Mouse (Mus musculus): ENCODE results near the gene Abhd17b. TPM values are rescaled to one million over a fixed set of nuclear protein-coding genes. Genes with fewer than 3 reads are reported as not detected.

The Abhd17b gene
- polyA plus RNA-seq, 1 experiment from 2014 or later = 51.7 TPM

GRCm38 (mm10) chr19:21660734-21661133 lies 7.7 kb downstream of the Abhd17b start:
- 0 out of 2 replicates have a peak, but pooled peaks cover 1% of the 10 kb centered on the region for H3K4me1 ChIP-seq
- no peak overlapping the region for H3K4me3 ChIP-seq
- no peaks in the 10 kb centered on the region for H3K9me3 ChIP-seq
- no peaks in the 10 kb centered on the region for H3K36me3 ChIP-seq
- H3K4me2 ChIP-seq (replicated peaks) = no peak overlapping the region
- H3K27ac ChIP-seq (replicated peaks) = no peak overlapping the region
- no peak overlapping the region for H3K9ac ChIP-seq (replicated peaks)
- ATAC-seq (ENCODE audit: low FRiP score, low read depth) = no peak
- no peaks in the 10 kb centered on the region for H3K27me3 ChIP-seq
- 98% methylated on average over 1 of the region's 1 CpGs for WGBS

- no peak for ATAC-seq (ENCODE audit: low FRiP score, low read depth)
- Histone ChIP-seq H3K4me2 (replicated peaks) (no peak overlapping the region), H3K27me3 (no peaks in the 10 kb centered on the region), H3K9me3 (no peaks in the 10 kb centered on the region), H3K27ac (replicated peaks) (no peak overlapping the region), H3K9ac (replicated peaks) (no peak overlapping the region), H3K4me1 (no peaks in the 10 kb centered on the region), H3K4me3 (no peak overlapping the region), H3K36me3 (no peaks in the 10 kb centered on the region)
- WGBS = 88% methylated on average over 4 of the region's 4 CpGs
Observed at GRCm38 (mm10) chr19:21663756-21664456, 10.9 kb downstream of the Abhd17b start.

- Histone ChIP-seq H3K27me3 (no peaks in the 10 kb centered on the region), H3K27ac (replicated peaks) (no peak overlapping the region), H3K9ac (replicated peaks) (no peak overlapping the region), H3K4me2 (replicated peaks) (no peak overlapping the region), H3K36me3 (no peaks in the 10 kb centered on the region; the same call in 1 of the 2 replicates), H3K4me3 (no peak overlapping the region), H3K9me3 (peaks cover 3% of the 10 kb centered on the region; the same call in 1 of the 2 replicates), H3K4me1 (no peaks in the 10 kb centered on the region)
- WGBS = 88% methylated on average over 4 of the region's 4 CpGs
- ATAC-seq (ENCODE audit: low FRiP score, low read depth) = no peak
Observed at GRCm38 (mm10) chr19:21669650-21670049, 16.7 kb downstream of the Abhd17b start.

GRCm38 (mm10) chr19:21674354-21675096 lies 21.5 kb downstream of the Abhd17b start:
- Histone ChIP-seq H3K27me3 (no peaks in the 10 kb centered on the region), H3K9me3 (peaks cover 12% of the 10 kb centered on the region; the same call in 1 of the 2 replicates), H3K4me1 (no peaks in the 10 kb centered on the region), H3K4me2 (replicated peaks) (no peak overlapping the region), H3K4me3 (no peak overlapping the region), H3K36me3 (peaks cover 7% of the 10 kb centered on the region), H3K9ac (replicated peaks) (no peak overlapping the region), H3K27ac (replicated peaks) (no peak overlapping the region)
- WGBS = 97% methylated on average over 17 of the region's 17 CpGs
- no peak for ATAC-seq (ENCODE audit: low FRiP score, low read depth)

GRCm38 (mm10) chr19:21680091-21680490 lies 27.1 kb downstream of the Abhd17b start:
- WGBS = over 99% methylated on average over 3 of the region's 3 CpGs
- no peak overlapping the region for H3K9ac ChIP-seq (replicated peaks)
- ATAC-seq (ENCODE audit: low FRiP score, low read depth) = no peak

GRCm38 (mm10) chr19:21680986-21681385 lies 28.0 kb downstream of the Abhd17b start:
- ATAC-seq (ENCODE audit: low FRiP score, low read depth) = no peak
- Histone ChIP-seq H3K27ac (replicated peaks) (no peak overlapping the region), H3K4me3 (no peak overlapping the region), H3K9me3 (no peaks in the 10 kb centered on the region), H3K4me2 (replicated peaks) (no peak overlapping the region), H3K9ac (replicated peaks) (no peak overlapping the region), H3K27me3 (no peaks in the 10 kb centered on the region), H3K36me3 (peaks cover 29% of the 10 kb centered on the region), H3K4me1 (no peaks in the 10 kb centered on the region)
- WGBS = 96% methylated on average over 10 of the region's 10 CpGs

More at GRCm38 (mm10) chr19:21680091-21680490, 27.1 kb downstream of the Abhd17b start:
- H3K4me3 ChIP-seq = no peak overlapping the region
- H3K4me2 ChIP-seq (replicated peaks) = no peak overlapping the region
- H3K27me3 ChIP-seq = no peaks in the 10 kb centered on the region
- peaks cover 24% of the 10 kb centered on the region for H3K36me3 ChIP-seq
- peaks cover 5% of the 10 kb centered on the region; the same call in 1 of the 2 replicates for H3K9me3 ChIP-seq
- H3K4me1 ChIP-seq = no peaks in the 10 kb centered on the region
- H3K27ac ChIP-seq (replicated peaks) = no peak overlapping the region

GRCm38 (mm10) chr19:21713260-21714031 lies 60.5 kb downstream of the Abhd17b start:
- ATAC-seq (ENCODE audit: low FRiP score, low read depth) = no peak

GRCm38 (mm10) chr19:21714278-21714883 lies 61.4 kb downstream of the Abhd17b start:
- no peak for ATAC-seq (ENCODE audit: low FRiP score, low read depth)
- Histone ChIP-seq H3K36me3 (no peaks in the 10 kb centered on the region), H3K9ac (replicated peaks) (no peak overlapping the region), H3K27me3 (no peaks in the 10 kb centered on the region), H3K4me2 (replicated peaks) (no peak overlapping the region), H3K4me1 (no peaks in the 10 kb centered on the region), H3K9me3 (no peaks in the 10 kb centered on the region), H3K27ac (replicated peaks) (no peak overlapping the region), H3K4me3 (no peak overlapping the region)
- WGBS = 86% methylated on average over 10 of the region's 10 CpGs

More at GRCm38 (mm10) chr19:21713260-21714031, 60.5 kb downstream of the Abhd17b start:
- Histone ChIP-seq H3K4me2 (replicated peaks) (no peak overlapping the region), H3K36me3 (no peaks in the 10 kb centered on the region), H3K9me3 (no peaks in the 10 kb centered on the region), H3K27ac (replicated peaks) (no peak overlapping the region), H3K4me3 (no peak overlapping the region), H3K9ac (replicated peaks) (no peak overlapping the region), H3K4me1 (no peaks in the 10 kb centered on the region), H3K27me3 (no peaks in the 10 kb centered on the region)
- 74% methylated on average over 3 of the region's 3 CpGs for WGBS

- Histone ChIP-seq H3K4me3 (no peak overlapping the region), H3K4me2 (replicated peaks) (no peak overlapping the region), H3K27ac (replicated peaks) (no peak overlapping the region), H3K9me3 (no peaks in the 10 kb centered on the region), H3K9ac (replicated peaks) (no peak overlapping the region), H3K27me3 (no peaks in the 10 kb centered on the region), H3K4me1 (no peaks in the 10 kb centered on the region), H3K36me3 (no peaks in the 10 kb centered on the region)
- 89% methylated on average over 10 of the region's 10 CpGs for whole genome bisulfite sequencing
- no peak for ATAC-seq (ENCODE audit: low FRiP score, low read depth)
Observed at GRCm38 (mm10) chr19:21715005-21715442, 62.0 kb downstream of the Abhd17b start.

- Histone ChIP-seq H3K4me3 (no peak overlapping the region), H3K9ac (replicated peaks) (no peak overlapping the region), H3K36me3 (no peaks in the 10 kb centered on the region), H3K27me3 (no peaks in the 10 kb centered on the region), H3K9me3 (no peaks in the 10 kb centered on the region), H3K4me2 (replicated peaks) (no peak overlapping the region), H3K27ac (replicated peaks) (no peak overlapping the region), H3K4me1 (no peaks in the 10 kb centered on the region)
- 90% methylated on average over 9 of the region's 9 CpGs for WGBS
- no peak for ATAC-seq (ENCODE audit: low FRiP score, low read depth)
Observed at GRCm38 (mm10) chr19:21715515-21715914, 62.5 kb downstream of the Abhd17b start.

- Histone ChIP-seq H3K9ac (replicated peaks) (no peak overlapping the region), H3K27me3 (no peaks in the 10 kb centered on the region), H3K9me3 (no peaks in the 10 kb centered on the region), H3K27ac (replicated peaks) (no peak overlapping the region), H3K4me3 (no peak overlapping the region), H3K36me3 (no peaks in the 10 kb centered on the region), H3K4me1 (no peaks in the 10 kb centered on the region), H3K4me2 (replicated peaks) (no peak overlapping the region)
- 93% methylated on average over 3 of the region's 3 CpGs for WGBS
- ATAC-seq (ENCODE audit: low FRiP score, low read depth) = no peak
Observed at GRCm38 (mm10) chr19:21716456-21716855, 63.5 kb downstream of the Abhd17b start.
